Mouse (Mus musculus) monocyte, adult 5-6 weeks (primary cell): ENCODE measurements at regions not wholly inside any gene's neighbourhood (a gene's known extent, or its start where the extent isn't known, plus 50 kb on each side); places are given as distances from the start of the nearest gene placed in this dataset.

Experiments
- ATAC-seq: fragments of 153-309, 156-312 bp; replicated peaks from 2 replicates; pipeline ENCODE4 v1.8.0; 2017; ENCODE audit warnings: mild to moderate bottlenecking; ENCODE audit not compliant: low TSS enrichment, insufficient number of reproducible peaks, severe bottlenecking, poor library complexity, low FRiP score

DNA sequence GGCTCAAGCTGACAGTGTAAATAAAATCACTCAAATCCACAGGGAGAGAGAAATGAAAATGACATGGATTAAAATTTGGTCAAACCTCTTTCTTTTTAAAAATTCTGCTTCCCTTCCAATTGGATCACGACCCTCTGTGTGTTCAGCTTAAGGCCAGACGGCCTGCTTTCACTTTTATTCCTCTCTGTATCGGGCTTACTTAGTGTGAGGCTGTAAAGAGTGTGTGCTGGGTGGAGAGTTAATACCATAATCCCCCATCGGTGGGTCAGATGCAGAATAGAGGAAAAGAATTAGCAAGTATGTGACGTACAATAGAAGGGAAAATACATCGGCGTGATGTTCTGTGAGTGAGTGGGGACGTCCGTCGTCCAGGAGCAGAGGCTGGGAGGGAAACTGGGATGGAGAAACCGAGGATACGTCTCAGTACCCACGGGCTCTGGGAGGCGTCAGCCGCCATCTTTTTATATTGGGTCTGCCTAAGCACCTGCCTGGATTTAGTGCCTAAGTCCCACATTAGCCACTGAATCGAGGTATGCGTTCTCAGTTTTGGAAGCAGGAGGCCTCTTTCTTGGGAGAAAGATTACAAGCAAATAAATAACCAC lies 100.4 kb upstream of the Prox1 start:
- ATAC-seq = no peak

DNA sequence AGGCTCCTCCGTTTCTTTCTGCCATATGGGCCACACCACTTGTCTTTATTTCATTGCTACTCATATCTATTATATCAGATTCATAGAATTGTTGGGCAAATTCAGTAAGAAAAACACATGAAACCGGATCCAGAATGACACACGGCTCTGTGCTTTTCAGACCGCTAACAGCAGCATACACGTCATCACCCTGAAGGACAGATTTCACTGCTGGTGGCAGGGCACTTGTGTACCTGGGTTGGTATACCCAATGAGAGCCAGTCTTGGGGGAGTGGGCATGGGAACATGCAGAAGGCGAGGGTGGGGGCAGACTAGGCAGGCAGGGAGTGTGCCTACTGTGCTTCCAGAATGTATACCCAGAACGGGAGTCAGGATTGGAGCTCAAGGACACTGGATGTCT lies 98.7 kb upstream of the Prox1 start:
- ATAC-seq = no peak

GRCm38 (mm10) chr1:190265085-190265780 lies 94.7 kb upstream of the Prox1 start:
- ATAC-seq = no peak

GRCm38 (mm10) chr1:190264501-190264900 lies 94.0 kb upstream of the Prox1 start:
- no peak for ATAC-seq

DNA sequence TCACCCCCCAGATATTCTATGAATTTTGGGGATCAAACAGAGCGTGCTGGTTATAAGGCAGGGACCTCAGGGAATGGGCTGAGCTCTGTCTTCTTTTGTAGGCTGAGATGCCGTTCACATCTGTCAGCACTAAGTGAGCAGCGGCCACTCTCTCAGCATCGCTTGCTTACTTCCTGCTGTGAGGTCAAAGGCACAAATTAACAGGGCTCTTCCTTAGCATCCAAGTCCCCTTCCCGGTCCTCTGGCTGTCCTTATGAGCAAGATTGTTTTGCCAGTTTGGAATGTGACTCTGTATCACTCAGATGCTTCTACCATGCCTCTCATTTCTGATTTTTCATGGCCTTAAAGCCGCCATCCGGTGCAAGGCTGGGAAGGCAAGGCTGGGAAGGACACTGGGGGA lies 93.1 kb upstream of the Prox1 start:
- no peak for ATAC-seq

- no peak for ATAC-seq
These were observed 89.1 kb upstream of the Prox1 start for GRCm38 (mm10) chr1:190259576-190259975.

GRCm38 (mm10) chr1:190250574-190251246 lies 80.2 kb upstream of the Prox1 start:
- no peak for ATAC-seq

DNA sequence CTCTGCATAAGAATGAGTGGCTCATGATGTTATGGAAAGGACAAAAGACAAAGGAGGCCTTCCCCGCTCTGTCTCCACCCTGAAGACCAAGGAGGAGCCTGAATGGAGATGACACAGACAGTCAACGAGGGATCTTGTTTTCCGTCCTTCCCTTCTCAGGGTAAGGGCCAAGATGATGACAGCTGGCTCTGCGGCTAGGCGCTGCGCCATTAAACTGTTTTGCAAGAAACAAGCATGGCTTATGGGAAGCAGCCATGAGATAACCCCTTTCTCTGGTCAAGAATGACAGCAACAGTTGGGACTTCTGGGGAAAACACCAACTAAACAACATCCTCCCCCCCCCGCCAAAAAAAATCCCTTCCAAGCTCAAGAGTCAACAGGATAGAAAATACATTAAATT lies 72.0 kb upstream of the Prox1 start:
- no peak for ATAC-seq

DNA sequence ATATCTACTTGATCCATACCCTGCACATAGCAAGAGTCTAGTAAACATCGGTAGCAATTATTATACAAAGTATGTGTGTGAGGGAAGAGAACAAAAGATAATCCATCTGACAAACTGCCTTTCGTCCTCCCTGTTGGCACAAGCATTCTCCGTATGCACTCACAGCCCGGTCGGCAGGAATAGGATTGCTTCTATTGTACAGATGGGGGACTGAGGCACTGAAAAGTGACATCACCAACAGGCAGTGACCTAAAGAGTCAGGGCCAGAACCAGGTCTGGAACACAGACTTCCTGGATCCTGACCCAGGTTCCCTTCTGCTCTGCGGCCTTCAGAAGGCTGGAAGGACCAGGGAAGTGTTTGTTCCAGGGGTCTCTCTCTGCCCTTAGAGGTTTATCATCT lies 69.3 kb upstream of the Prox1 start:
- ATAC-seq = no peak

- no peak for ATAC-seq
These were observed 60.4 kb upstream of the Prox1 start for GRCm38 (mm10) chr1:190230866-190231265.

- no peak for ATAC-seq
These were observed 49.9 kb upstream of the Prox1 start for GRCm38 (mm10) chr1:190220417-190220816.
